Mouse (Mus musculus) C2C12 (cell line): ENCODE results near the gene Gmeb1.
"Not testable (repeated sequence)": the region's sequence is repeated elsewhere in the genome, so short reads cannot be mapped to it uniquely, and the experiment has no call there.

ENCODE experiments used
- CEBPB ChIP-seq: IDR thresholded peaks from one replicate; pipeline ENCODE4 v1.6.1; 2011; ENCODE audit warnings: low read depth, mild to moderate bottlenecking, control low read depth, moderate library complexity
- CTCF ChIP-seq: IDR thresholded peaks from one replicate; pipeline ENCODE4 v1.5.1; 2011; ENCODE audit not compliant: control insufficient read depth, insufficient read depth, insufficient read length
- FOSL1 ChIP-seq: IDR thresholded peaks from one replicate; pipeline ENCODE4 v1.8.0; 2011; ENCODE audit warnings: mild to moderate bottlenecking, low read length; ENCODE audit not compliant: poor library complexity, insufficient read depth, severe bottlenecking
- MAX ChIP-seq: IDR thresholded peaks from one replicate; pipeline ENCODE4 v1.6.1; 2011; ENCODE audit warnings: mild to moderate bottlenecking, control low read depth
- MYOD1 ChIP-seq: IDR thresholded peaks from one replicate; pipeline ENCODE4 v1.6.1; 2011; ENCODE audit warnings: low read depth; ENCODE audit not compliant: control insufficient read depth, insufficient read length
- MYOG ChIP-seq: IDR thresholded peaks from one replicate; pipeline ENCODE4 v1.6.1; 2011; ENCODE audit not compliant: control insufficient read depth, insufficient read length; ENCODE audit errors: extremely low read depth
- USF1 ChIP-seq: IDR thresholded peaks from one replicate; pipeline ENCODE4 v1.6.1; 2011; ENCODE audit warnings: low read depth, mild to moderate bottlenecking, control low read depth, moderate library complexity

GRCm38 (mm10) chr4:132218439-132218838, 43.0 kb downstream of the Gmeb1 start:
- not testable (repeated sequence) for TF ChIP-seq CTCF, USF1, MYOD1, MAX, MYOG, CEBPB, FOSL1
